Mouse (Mus musculus) frontal cortex, postnatal 14 days (tissue): ENCODE data around the gene Dnajb5.
A peak's percentile ranks its signal among the peaks of the same experiment; 100 is the strongest.
"Not testable (repeated sequence)": the region's sequence is repeated elsewhere in the genome, so short reads cannot be mapped to it uniquely, and the experiment has no call there.

Source experiments
- DNase-seq, 2 experiments: peaks; one replicate each; pipeline ENCODE4 v3.0.0; 2022; ENCODE audit warnings: low spot score in 2 of 2

Gene Dnajb5

DNA sequence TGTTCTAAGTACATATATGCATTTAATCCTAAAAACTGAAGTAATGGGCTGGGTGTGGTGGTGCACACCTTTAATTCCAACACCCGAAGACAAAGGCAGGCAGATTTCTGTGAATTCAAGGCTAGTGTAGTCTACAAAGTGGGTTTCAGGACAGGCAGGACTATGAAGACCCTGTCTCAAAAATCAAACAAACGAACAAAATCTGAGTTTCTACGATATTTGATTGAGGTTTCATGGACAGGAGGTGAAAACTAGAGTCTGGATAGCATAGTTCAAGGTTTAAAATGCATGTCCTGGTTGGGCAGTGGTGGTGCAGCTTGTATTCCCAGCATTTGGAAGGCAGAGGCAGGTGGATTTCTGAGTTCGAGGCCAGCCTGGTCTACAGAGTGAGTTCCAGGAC is 19.7 kb downstream of the Dnajb5 start, which contains the start of gene 1700022I11Rik:
Gene 1700022I11Rik, plus strand, starts transcription at position 301 of the 400 bp plus-strand sequence.
- DNase-seq, result no peak

- DNase-seq, result no peak
These were observed 23.3 kb downstream of the Dnajb5 start for GRCm38 (mm10) chr4:42972952-42973351.

GRCm38 (mm10) chr4:42973868-42974267 is 24.3 kb downstream of the Dnajb5 start:
- no peak for DNase-seq

DNA sequence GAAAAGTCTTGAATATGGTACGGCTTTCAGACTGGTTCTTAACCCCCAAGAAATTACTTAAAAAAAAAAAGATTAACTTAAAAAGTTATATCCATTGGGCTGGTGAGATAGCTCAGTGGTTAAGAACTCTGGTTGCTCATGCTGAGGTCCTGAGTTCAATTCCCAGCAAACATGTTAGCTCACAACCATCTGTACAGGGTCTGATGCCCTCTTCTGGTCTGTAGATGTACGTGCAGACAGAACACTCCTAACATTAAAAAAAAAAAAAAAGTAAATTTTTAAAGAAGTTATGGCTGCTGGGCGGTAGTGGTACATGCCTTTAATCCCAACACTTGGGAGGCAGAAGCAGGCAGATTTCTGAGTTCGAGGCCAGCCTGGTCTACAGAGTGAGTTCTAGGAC is 28.4 kb downstream of the Dnajb5 start:
- no peak for DNase-seq

- DNase-seq, result not testable (repeated sequence)
These were observed 30.9 kb downstream of the Dnajb5 start for GRCm38 (mm10) chr4:42980467-42980866.

- DNase-seq, result no peak
These were observed 38.7 kb downstream of the Dnajb5 start for GRCm38 (mm10) chr4:42988296-42988695.

- no peak for DNase-seq
These were observed 48.4 kb downstream of the Dnajb5 start for GRCm38 (mm10) chr4:42998022-42998421.

DNA sequence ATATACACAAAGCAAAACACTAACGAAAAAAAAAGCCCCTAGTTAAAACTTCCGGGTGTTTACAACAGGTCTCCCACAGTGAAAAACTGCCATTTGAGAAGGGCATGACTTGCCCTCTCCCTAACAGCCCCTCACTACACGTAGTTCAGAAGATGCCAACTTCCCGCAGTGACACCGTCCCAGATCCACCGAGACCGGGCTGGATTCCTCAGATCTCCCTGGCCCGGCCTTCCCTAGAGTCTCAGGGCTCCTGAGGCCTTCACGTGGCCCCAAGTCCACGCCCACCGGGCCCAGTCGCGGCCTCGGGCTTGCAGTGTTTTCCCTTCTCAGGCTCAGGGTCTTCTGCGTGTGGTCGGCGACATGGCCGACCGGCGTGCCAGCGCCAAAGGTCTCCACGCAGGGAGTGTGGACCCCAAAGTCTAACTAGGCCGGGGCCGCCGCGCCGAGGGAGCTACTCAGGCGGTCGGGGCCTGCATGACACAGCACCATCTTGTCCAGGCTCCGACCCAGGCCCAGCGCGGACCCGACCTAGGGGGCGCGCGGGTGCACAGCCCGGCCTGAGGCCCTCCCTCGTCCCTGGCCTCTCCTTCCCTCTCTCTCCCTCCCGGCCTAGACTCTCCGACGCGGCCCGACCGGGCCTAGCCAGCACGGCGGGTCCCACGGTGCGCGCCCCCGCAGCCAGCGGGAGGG is 50.0 kb downstream of the Dnajb5 start:
- DNase-seq, result peak; percentile 49 to 59

GRCm38 (mm10) chr4:43000141-43000986 is 50.8 kb downstream of the Dnajb5 start, which contains the start of gene Vcp:
TSS of gene Vcp (minus strand) at chr4:43000507.
- DNase-seq, result peak; percentile 99

GRCm38 (mm10) chr4:43001272-43001671 is 51.7 kb downstream of the Dnajb5 start:
- no peak for DNase-seq

GRCm38 (mm10) chr4:43002756-43003439 is 53.3 kb downstream of the Dnajb5 start:
- DNase-seq, result no peak

- no peak for DNase-seq
These were observed 55.3 kb downstream of the Dnajb5 start for GRCm38 (mm10) chr4:43004951-43005350.

- no peak for DNase-seq
These were observed 56.2 kb downstream of the Dnajb5 start for GRCm38 (mm10) chr4:43005765-43006164.
